Mouse (Mus musculus) kidney, adult 10 weeks (tissue): ENCODE measurements around the gene Olfr520. TPM values are rescaled to one million over a fixed set of nuclear protein-coding genes. Genes with fewer than 3 reads are reported as not detected.

Experiments used
- polyA plus RNA-seq: library from polyadenylated mRNA; stranded (reverse); fragments of 350-450 nt; fragmentation: Illumina TruSeq; extraction: RNeasy Lipid Tissue Mini Kit (QIAGEN cat#74804); gene quantifications from one replicate; pipeline ENCODE4 v1.2.3, GENCODE M21; 2014; ENCODE audit warnings: low read depth, low replicate concordance

The Olfr520 gene
- polyA plus RNA-seq: not detected

DNA sequence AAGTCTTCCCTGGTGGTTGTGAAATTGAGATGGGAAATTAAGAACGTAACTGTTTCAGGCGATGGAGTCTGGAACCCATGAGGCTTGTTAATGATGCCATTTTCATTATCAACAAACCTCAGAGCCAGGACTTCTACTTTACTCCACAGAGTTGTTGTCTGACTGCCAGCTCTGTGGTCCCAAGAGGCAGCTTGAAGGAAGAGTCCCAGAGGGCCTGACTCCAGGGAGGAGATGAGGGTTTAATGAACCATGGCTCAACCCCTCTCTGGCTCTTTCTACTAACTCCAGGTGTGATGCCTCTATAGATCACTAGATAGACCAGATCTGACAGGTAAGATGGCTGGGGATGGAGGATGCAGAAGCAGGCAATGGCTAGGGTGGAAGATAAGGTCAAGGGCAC is at the start of gene Olfr520:
Gene Olfr520 (plus strand): TSS at position 301 of the 400 bp plus-strand sequence.

DNA sequence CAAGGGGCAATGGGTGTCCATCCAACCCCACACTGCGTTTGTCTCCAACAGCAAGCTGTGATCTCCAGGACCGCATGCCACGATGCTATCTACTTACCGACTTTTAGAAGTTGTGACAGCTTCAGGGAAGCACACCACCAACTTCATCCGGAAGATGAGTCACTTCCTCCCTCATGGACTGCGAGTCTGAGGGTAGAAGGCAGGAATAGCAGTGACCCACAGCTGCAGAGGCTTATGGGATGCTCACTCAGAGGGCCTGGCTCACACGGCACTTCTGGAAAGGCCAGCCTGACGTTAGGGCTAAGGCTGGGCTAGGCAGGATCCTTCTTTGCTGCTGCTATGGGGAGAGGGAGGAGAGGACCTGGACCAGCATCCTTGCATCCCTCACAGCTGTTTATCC is 18.9 kb upstream of the Olfr520 start, which contains the start of gene Slco2b1:
Gene Slco2b1 (minus strand): TSS at position 175 of the 400 bp plus-strand sequence.

DNA sequence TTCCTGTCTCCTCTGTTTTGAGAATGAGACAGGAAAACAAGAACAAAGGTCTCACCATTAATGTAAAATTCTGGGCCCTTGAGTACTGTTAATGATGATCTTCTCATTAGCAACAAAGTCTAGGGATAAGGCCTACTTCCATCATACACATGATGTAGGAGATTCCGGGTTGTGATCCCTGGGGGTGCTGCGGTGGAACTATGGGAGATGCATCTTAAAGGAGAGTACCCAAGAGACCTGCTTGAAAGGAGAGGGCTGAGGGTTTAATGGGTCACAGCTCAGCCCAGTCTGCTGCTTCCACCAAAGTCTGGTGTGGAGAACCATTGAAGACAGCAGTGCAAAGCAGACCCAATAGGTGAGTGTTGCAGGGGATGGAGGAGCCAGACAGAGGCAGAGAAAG is 33.1 kb downstream of the Olfr520 start, which contains the start of gene Olfr521:
Gene Olfr521 (plus strand): TSS at position 301 of the 400 bp plus-strand sequence.

Other genes starting within 250 kb of the Olfr520 start
- gene Rps3, start 246.5 kb upstream of the Olfr520 start, polyA plus RNA-seq: 542 TPM
- gene Arrb1, start 194.8 kb upstream of the Olfr520 start, polyA plus RNA-seq: 13.8 TPM
- gene Tpbgl, start 103.2 kb upstream of the Olfr520 start, polyA plus RNA-seq: 0.57 TPM
- gene Slco2b1, start 18.9 kb upstream of the Olfr520 start, polyA plus RNA-seq: 12.3 TPM
- gene Olfr521, start 33.2 kb downstream of the Olfr520 start, polyA plus RNA-seq: not detected
- 3.9 TPM for gene Neu3, start 98.1 kb downstream of the Olfr520 start, polyA plus RNA-seq
- not detected for gene Xrra1, start 128.8 kb downstream of the Olfr520 start, polyA plus RNA-seq
- 172 TPM for gene Spcs2, start 133.2 kb downstream of the Olfr520 start, polyA plus RNA-seq